Mouse (Mus musculus) fibroblast of lung, adult 2 months (primary cell): ENCODE measurements around the gene Pde8a.
"Not testable (repeated sequence)": the region's sequence is repeated elsewhere in the genome, so short reads cannot be mapped to it uniquely, and the experiment has no call there.

Source experiments
- DNase-seq: peaks from one replicate; pipeline ENCODE4 v3.0.0-alpha.2; 2011; ENCODE audit warnings: low read depth

Pde8a gene

DNA sequence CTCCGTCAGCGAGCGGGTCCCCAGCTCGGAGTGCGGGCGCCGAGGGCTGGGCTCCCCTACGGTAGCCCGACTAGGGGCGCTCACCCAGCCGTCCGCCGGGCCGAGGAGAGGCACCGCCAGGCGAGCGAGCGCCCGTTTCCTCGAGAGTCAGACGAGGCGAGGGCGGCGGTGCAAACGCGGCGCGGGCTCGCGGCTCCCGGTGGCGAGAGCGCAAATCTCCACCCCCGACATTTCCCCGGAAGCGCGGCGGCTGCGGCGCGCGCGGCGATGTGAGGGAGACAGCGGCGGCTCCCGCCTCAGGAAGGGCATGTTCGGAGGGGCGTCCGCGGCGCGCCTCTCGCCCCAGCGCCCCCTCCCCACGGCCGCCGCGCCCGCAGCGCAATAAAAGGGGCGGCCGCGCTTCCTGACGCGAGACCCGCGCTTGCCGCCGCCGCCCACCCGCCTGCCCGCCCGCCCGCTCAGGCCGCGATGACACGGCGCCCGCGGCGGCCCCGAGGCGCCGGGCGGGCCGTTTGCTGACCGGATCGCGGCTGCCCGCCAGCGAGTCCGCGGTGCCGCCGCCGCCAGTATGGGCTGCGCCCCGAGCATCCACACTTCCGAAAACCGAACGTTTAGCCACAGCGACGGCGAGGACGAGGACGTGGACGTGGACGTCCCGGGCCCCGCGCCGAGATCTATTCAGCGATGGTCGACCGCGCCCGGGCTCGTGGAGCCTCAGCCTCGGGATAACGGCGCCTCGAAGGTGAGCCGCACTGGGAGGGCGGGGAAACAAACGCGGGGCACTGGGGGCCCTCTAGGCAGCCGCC, at the start of gene Pde8a:
Gene Pde8a (plus strand): TSS at position 250 of the 806 bp plus-strand sequence.
- no peak for DNase-seq

DNA sequence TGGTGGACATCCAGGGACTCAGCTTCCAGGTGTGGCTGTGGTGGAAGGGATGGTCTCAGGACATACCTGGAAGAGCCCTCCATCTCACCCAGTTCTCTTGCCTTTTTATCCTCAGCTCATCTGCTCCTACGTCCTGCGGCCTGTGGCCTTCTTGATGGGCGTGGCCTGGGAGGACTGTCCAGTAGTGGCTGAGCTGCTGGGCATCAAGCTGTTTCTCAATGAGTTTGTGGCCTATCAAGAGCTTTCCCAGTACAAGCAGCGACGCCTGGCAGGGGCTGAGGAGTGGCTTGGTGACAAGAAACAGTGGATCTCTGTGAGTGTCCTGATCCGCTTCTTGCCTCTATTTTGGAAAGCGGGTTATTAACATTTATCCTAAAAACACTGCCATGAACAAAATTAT, 49.0 kb upstream of the Pde8a start:
- DNase-seq = no peak

DNA sequence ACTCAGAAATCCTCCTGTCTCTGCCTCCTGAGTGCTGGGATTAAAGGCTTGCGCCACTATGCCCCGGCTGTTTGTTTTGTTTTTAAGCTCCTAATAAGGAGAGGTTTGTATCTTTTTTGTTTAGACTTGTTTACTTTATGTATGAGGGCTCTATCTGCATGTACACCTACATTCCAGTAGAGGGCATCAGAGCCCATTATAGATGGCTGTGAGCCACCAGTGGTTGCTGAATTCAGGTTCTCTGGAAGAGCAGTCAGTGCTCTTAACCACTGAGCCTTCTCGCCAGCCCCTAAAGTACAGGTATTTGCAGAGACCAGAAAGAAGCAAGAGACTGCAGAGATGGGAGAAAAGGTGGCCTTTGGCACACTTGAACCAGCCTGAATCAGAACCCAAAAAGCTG, 46.3 kb upstream of the Pde8a start:
- no peak for DNase-seq

DNA sequence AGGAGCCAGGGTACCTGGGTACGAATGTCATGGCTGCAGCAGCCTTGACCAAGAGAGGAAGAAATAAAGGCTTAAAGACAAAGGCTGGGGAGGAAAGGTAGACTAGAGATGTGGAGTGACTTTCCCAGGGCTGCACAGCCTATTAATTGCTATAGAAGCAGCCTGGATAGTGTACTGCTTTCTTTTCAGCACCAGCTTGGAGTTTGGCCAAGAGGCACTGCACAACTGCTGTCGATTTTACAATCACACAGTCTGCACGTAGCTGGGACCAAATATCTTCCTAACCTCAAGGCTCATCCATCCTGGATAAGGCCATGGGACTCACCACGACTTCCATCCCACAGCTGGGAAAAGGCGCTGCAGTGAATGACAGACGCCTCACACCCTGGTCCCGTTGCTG, 44.0 kb upstream of the Pde8a start:
- no peak for DNase-seq

DNA sequence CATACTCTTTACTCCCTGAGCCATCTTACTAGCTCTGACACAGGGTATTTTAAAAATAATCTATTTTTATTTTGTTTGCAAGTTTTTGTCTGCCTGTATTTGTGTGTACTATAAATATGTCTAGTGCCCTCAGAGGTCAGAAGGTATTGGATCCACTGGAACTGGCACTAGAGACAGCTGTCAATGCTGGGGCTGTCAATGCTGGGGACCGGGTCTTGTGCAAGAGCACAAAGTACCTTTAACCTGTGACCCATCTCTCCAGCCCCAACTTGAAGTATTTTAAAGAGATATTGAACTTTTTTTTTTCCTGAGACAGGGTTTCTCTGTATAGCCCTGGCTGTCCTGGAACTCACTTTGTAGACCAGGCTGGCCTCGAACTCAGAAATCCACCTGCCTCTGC, 39.5 kb upstream of the Pde8a start:
- DNase-seq = no peak

DNA sequence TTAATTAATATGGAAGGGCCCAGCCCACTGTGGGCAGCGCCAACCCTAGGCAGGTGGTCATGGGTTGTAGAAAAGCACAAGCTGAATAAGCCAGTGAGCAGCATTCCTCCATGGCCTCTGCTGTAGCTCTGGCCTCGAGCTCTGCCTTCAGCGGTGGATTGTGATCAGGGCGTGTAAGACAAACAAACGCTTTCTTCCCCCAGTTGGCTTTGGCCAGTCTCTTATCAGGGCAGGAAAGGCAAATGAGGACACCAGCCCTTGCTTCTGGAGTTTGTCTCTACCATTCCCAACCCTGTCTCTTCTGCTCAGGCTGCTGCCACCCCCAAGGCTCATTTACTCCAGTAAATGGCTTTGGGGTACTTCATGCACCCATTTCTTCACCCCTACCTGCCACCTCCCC, 38.7 kb upstream of the Pde8a start:
- no peak for DNase-seq

DNA sequence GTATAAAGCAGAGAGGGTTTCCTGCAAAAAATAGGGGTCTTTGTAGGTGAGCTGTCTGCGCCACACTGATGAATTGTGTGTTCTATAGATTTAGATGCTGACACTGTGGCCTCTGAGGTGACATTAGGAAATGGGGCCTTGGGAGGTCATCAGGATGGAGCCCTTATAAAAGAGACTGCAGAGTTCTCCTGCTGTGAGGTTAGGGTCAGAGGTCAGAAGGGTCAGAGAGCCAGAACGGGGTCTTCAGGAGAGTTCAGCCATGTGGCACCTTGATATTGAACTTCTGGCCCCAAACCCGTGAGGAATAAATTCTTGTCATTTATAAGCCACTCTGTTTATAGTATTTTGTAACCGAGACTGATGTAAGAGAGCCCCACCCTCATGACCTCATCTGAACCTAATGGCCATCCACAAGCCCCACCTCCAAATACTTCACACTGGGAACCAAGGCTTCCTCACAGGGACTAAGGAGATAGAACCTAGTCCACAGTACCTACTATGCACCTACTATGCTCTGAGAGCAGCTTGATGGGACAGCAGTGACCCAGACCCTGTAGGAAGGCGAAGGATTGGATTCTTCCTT, 37.1 kb upstream of the Pde8a start:
- no peak for DNase-seq

DNA sequence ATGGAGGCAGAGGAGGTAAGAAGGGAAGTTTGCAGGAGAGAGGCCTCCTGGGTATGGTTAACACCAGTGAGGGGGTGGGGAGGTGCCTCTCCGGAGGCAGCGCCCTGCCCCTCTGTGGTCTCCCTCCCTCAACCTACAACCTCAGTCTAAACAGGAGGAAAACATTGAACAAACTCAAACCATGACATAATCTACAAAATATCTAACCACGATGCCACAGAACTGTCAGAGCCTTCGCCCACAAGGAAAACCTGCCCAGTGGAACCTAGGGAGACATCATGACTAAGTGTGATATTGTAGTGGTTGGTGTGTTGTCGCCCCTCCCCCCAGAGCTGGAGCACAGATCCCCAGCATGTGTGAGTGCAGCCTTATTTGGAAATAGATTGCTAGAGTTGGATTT, 33.9 kb upstream of the Pde8a start:
- peak; percentile 82 for DNase-seq

DNA sequence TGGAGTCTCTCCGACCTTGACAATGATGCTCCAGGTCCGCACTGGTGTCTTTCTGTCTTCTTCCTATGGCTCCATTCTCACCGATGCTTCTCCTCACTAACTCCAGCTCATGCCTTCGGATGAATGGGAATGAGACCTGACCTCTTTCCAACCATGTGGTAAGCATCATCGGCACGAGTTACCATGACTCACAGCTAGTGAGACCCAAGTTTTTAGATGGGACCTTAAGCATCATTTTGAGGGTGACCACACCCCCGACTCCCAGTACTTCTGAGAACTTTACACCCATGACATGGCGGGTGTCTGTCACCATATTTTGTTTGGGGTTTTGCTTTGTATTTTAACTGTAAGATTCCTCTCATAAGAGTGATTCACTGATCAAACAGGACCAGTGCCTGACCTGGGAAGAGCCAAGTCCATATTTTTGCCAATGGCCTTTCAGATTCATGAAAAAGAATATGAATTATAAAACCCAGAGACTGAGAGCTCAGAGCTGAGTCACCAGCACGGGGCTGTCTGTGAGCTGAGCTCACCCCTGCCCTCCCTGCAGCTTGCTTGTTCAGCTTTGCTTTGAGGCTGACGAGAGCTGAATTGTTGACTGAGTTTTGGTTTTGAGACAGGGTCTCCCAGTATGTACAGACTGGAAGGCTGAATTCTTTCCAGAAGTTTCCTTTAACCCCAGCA, 30.8 kb upstream of the Pde8a start:
- peak; percentile 93 for DNase-seq

DNA sequence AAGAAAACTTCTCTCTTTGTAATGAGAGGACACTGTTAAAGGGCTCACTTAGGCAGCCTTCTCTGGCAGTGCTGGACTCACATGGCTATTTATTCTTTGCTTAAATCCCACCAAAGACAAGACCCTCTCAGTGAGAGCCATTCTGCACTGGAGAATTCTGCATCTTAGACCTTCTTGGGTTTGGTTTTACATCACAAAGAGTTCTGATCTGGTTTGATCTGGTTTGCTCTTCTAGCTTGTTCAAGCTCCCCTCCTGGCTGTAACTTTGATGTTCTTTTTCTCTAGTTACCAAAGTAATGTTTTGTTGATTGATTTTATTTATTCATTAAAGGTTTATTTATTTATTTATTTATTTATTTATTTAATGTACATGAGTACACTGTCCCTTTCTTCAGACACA, 30.2 kb upstream of the Pde8a start:
- no peak for DNase-seq

DNA sequence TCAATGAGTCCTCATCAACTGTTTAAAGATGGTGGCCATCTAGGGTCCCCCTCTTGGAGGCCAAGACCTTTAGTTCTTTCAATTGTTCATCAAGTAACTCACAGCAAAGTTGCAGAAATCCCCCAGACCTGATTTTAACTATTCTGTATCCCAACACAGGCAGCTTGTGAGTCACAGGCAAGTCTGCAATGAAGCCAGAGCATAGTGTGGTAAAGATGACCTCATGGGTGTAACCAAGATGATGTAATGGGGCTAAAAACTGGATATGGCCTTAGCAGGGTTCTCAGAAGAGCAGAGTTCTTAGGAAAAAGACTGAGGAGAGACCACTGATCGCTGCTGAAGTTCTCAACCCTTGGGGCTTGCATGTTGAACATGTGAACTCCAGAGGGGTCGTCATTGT, 29.3 kb upstream of the Pde8a start:
- no peak for DNase-seq

DNA sequence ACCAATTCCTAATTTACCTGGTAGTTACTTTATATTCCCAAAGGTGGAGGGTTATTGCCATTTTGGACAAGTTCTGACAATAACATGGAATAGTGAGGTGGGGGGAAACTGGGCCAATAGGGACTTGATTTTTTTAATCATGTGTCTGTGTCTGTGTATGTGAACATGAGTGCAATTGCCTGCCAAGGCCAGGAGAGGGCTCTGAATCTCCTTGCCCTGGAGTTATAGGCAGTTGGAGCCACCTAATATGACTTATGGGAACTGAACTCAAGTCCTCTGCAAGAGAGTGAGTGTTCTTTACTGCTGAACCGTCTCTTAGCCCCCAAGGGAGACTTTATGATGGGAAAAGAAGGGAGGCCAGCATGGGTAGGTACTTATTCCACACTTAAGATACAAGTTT, 28.7 kb upstream of the Pde8a start:
- DNase-seq = no peak

DNA sequence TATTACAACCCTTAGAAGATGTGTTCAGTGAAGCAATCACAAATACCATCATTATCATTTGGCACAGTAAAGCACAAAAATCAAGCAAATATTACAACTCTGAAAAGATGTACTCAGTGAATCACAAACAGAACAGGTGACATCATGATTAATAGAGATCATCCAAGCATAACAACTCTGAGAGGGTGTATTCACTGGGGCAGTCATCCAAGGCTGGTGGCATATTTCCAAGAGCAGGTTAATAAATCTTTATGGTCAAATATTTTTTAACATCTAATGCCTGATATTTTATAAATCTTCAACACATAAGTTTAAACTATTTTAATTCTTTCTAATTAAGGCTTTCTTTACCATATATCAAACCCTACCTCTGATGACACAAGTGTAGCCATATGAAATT, 27.4 kb upstream of the Pde8a start:
- not testable (repeated sequence) for DNase-seq

DNA sequence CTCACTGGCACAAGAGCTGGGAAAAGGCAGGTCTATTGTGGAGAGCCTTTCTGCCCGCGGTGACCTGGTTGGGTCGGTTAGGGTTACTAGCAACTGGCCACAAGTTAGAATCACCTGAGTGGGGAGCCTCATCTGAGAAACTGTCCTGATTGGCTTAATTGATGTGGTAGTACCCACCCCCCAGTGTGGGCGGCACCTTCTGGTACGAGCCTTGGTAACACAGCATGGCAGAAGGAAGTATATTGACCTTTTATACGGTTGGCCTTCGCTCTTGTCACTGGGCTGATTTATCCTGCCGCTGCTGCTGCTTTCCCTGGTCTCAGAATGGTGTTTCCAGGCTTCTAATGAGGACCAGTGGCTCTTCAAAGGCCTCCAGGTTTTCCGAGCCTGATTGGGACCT, 24.2 kb upstream of the Pde8a start:
- DNase-seq = no peak

DNA sequence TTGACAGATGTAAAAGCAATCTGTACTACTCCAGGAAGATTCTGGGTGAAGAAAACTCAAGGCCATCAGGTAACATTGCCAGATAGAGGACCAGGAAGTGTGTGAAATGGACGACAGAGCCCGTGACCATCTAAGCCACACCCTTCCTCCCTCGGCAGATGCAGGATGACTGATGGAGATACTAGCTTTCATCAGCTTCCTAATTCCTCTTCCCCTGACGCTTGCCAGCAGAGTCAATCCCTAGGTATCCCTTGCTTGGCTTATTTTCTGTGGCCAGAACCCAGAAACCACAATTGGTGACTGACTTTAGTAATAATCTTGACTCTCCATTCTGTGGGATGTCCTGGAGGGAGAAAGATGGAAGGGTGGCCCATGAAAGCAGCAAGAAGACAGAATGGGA, 17.9 kb upstream of the Pde8a start:
- DNase-seq = no peak

DNA sequence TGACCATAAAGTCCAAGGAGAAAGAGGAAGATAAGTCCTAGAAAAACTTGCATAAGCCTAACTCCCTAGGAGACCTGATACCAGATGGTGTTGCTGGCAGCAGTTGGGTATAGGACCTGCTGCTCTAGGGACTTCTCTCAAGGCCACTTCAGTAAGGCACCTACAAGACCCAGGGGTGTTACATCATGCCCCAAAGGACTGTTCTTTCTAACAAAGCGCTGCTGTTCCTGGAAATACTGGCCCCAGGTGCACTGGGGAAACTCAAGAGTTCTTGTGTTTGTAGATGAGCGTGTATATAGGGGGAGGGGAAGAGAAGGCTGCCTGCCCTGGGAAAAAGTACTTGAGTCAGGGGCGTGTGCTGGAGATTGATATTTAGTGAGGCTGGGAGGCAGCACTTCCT, 16.6 kb upstream of the Pde8a start:
- DNase-seq = no peak

DNA sequence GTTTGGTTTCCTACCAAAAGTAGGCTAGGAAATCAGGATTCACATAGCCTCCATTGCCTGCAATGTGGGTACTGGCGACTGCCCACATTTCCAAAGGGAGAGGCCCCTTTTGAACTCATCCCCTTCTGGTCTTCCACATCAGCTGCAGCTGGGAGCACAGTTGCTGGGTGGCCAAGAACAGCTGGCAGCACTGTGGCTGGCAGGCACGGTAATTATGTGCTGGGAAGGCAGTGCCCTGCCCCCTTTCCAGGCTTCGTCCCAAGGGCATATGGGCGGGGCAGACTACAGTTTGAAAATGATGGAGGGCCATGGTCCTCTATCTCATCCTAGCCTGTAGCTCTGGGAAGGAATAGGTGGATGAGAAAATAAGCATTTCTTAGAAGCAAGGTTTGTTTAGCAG, 14.9 kb upstream of the Pde8a start:
- DNase-seq = peak; percentile 52

DNA sequence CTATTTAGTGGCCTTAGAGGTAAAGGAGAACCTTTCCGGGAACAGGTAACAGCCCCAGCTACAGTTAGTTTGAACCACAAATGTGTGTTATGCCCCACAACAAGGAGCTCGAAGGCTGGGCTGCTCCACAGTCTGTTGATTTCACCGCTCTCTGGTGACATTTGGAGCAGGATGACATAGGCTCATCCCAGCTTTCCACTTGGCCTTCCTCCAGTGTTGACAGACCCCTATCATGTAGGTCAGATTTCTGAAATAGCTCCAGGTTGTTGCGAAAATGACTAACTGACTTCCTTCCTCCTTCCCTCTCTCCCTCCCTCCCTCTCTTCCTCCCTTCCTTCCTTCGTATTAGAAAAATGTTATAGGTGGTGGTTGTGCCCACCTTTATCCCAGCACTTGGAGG, 14.3 kb upstream of the Pde8a start:
- no peak for DNase-seq

DNA sequence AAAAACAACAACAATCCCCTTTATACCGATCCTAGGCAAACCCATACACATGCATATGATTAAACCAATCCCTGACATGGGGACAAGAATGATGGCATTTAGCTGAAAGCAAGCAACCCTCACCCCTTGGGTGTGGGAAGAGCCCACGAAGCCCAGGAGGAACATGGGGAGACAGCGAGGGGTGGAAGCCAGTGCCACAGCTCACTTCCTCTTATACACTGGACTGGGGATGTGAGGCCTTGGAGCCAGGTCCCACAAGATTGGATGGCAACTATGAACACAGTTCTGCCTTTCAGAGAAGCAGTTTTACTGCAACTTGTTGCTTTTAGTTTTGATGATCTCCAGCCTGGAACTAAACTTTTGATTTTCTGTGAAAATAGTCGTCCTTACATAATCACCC, 13.6 kb upstream of the Pde8a start:
- no peak for DNase-seq

DNA sequence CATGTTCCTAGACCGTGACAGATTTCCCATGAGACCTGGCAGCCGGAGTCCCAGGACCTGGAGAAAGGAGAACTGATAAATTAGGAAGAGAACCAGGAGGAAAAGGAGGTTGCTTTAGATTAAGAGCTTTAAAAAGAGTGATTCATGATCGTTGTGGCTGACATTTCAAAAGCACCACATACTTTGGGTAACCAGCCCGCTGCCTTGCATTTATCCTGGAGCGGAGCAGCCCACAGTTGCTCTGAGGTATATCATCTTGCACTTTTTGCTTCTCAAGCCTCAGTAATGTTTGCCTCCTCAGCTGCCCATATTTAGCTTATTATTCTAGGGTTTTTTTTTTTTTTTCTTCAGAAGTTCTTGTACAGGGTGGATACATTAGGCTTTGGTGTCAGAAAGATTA, 11.0 kb upstream of the Pde8a start:
- DNase-seq = no peak

DNA sequence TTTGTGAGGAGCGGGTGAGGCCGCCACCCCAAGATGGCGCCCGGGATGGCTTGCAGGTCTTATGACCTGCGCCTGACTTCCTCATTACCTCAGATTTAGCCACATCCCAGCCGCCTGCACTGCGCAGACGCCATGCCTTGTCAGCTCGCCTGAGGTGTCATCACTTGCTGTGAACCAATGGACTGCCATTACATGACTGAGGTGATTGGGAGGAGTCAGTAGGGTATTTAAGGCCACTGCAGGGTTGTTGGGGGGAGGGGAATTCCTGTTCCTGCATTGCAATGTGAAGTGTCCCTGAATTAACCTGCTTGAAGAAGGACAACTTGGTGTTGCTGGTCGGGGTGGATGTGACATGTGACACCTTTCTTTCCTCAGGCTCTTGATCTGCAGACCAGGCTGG, 9.8 kb upstream of the Pde8a start:
- DNase-seq = not testable (repeated sequence)

DNA sequence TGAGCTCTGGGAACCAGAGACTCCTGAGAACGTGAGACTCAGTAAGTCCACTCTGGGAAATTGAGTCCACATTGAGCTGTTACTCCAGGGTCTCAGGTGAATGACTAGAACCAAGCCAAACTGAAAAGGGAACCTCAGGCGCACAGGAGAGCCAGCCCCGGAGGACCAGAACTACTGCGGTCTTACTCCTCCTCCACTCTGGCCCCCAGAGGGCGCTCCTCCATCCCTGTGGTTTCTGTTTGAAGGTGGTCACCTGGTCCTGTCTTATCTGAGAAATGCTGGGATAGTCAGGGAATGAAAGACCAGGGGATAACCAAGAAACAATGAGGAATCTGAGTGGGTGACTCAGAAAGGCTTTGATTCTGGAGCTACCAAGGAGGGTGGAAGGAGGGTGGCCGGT, 4.5 kb upstream of the Pde8a start:
- DNase-seq = no peak

DNA sequence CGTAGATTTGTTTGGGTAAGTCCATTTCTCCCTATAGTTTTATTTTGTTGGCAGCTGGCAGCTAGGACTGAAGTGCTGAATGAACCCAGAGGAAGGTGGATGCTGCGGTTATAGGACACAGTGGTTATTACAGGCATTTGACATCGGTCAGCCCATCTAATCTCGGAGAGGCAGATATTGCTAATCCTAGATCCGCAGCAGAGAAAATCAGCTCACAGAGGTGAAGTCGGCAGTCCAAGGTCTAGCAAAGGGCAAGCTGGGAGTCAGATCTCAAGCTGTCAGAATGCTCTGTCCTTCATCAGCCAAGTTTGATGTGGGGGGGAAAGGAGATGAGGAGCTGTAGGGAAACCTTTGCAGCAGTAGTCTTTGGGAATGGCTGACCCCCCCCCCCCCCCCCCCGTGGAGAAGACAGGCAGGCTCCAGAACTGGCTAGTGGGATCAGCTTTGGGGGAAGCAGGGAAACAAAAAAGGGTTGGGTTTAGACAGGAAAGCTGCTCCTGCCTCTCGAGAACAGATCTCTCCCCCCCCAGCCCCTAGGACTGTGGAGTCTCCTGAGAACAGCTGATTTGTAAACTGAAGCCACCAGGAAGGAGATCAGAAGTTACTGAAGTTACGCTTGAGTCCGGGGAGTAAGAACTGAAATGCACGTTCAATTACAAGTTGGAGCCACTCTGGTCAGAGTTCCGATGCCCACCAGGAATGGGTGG, 3.3 kb upstream of the Pde8a start:
- DNase-seq = no peak
